Mouse (Mus musculus) liver, embryonic 14.5 days (tissue): ENCODE measurements around the gene Fgd6.

Source experiments
- CTCF ChIP-seq: IDR thresholded peaks from 2 replicates; pipeline ENCODE4 v1.5.1; 2016; ENCODE audit warnings: antibody characterized with exemption, low read depth, control low read depth
- EP300 ChIP-seq: IDR thresholded peaks from 2 replicates; pipeline ENCODE4 v1.6.1; 2016; ENCODE audit warnings: antibody characterized with exemption, low read depth

GRCm38 (mm10) chr10:94093534-94093933 is 57.7 kb downstream of the Fgd6 start:
- TF ChIP-seq CTCF (no peak), EP300 (no peak)
